Mouse (Mus musculus) kidney, postnatal 0 days (tissue): ENCODE measurements around the gene Hypk. TPM values are rescaled to one million over a fixed set of nuclear protein-coding genes. Genes with fewer than 3 reads are reported as not detected.

Experiments
- ATAC-seq: fragments of 200-750 bp; cut with Nextera tagmentation; replicated peaks from 2 replicates; pipeline ENCODE4 v1.8.0; 2017; ENCODE audit warnings: low read depth, moderate number of reproducible peaks, moderate TSS enrichment, moderate library complexity; ENCODE audit not compliant: low FRiP score
- DNase-seq: peaks from one replicate; pipeline ENCODE4 v3.0.0-alpha.2; 2016; ENCODE audit warnings: low spot score
- H3K27ac ChIP-seq: fragments of 300-500 bp; sonication (generic); 2 replicates; pipeline ENCODE4 v1.5.1; 2014; ENCODE audit warnings: mild to moderate bottlenecking
- H3K27me3 ChIP-seq: fragments of 300-500 bp; sonication (generic); 2 replicates; pipeline ENCODE4 v1.6.1; 2014; ENCODE audit warnings: low read length, mixed read lengths; ENCODE audit not compliant: insufficient read depth
- H3K36me3 ChIP-seq: fragments of 300-500 bp; sonication (generic); 2 replicates; pipeline ENCODE4 v1.6.1; 2014; ENCODE audit warnings: low read length, mixed read lengths; ENCODE audit not compliant: insufficient read depth
- H3K4me1 ChIP-seq: fragments of 300-500 bp; sonication (generic); replicated peaks from 2 replicates; pipeline ENCODE4 v1.6.1; 2014; ENCODE audit warnings: antibody characterized with exemption, low read length, mixed read lengths; ENCODE audit not compliant: insufficient read depth
- H3K4me2 ChIP-seq: fragments of 300-500 bp; sonication (generic); 2 replicates; pipeline ENCODE4 v1.6.1; 2014; ENCODE audit warnings: mild to moderate bottlenecking, low read length, moderate library complexity, mixed read lengths
- H3K4me3 ChIP-seq: fragments of 300-500 bp; sonication (generic); replicated peaks from 2 replicates; pipeline ENCODE4 v1.5.1; 2014; ENCODE audit warnings: low read depth, low read length
- H3K9ac ChIP-seq: fragments of 300-500 bp; sonication (generic); 2 replicates; pipeline ENCODE4 v1.6.1; 2014; ENCODE audit warnings: low read depth, low read length
- H3K9me3 ChIP-seq: fragments of 300-500 bp; sonication (generic); replicated peaks from 2 replicates; pipeline ENCODE4 v1.6.1; 2016; ENCODE audit warnings: low read length, inconsistent platforms, mixed read lengths
- CTCF ChIP-seq: IDR thresholded peaks from 2 replicates; pipeline ENCODE4 v1.5.1; 2016; ENCODE audit warnings: antibody characterized with exemption, low read depth, mild to moderate bottlenecking, moderate library complexity
- WGBS: fragments of 180-500 bp; shearing (Covaris S2); extraction: QIAGEN DNeasy Blood & Tissue Kit; methylation state at CpG from one replicate; pipeline ENCODE4 v1.1.7; 2014; 5-methylcytosine and 5-hydroxymethylcytosine counted together
- polyA plus RNA-seq: library from polyadenylated mRNA; unstranded; fragments of >200 nt; fragmentation: Nextera tagmentation; extraction: Ambion mirVana; gene quantifications from 2 replicates; pipeline ENCODE4 v1.2.1, GENCODE M21; 2015

Gene Hypk
- polyA plus RNA-seq, 1 experiment from 2014 or later = 123 TPM

GRCm38 (mm10) chr2:121439746-121440145 is 13.3 kb upstream of the Hypk start:
- no peak overlapping the region for H3K4me2 ChIP-seq
- H3K27ac ChIP-seq = no peak overlapping the region
- peaks cover 27% of the 10 kb centered on the region; the same call in 1 of the 2 replicates for H3K36me3 ChIP-seq
- 67% methylated on average over 4 of the region's 4 CpGs for WGBS
- H3K27me3 ChIP-seq = no peaks in the 10 kb centered on the region
- TF ChIP-seq CTCF = no peak
- H3K4me3 ChIP-seq = no peak overlapping the region
- H3K9me3 ChIP-seq = no peaks in the 10 kb centered on the region
- DNase-seq (no peak), ATAC-seq (peak; percentile 58; the same call in 1 of the 2 replicates)
- peaks cover 13% of the 10 kb centered on the region for H3K4me1 ChIP-seq
- H3K9ac ChIP-seq = no peak overlapping the region

GRCm38 (mm10) chr2:121440834-121441605 is 12.1 kb upstream of the Hypk start:
- Histone ChIP-seq H3K9me3 (no peaks in the 10 kb centered on the region), H3K4me3 (no peak overlapping the region), H3K27ac (no peak overlapping the region), H3K4me1 (peaks cover 13% of the 10 kb centered on the region), H3K9ac (no peak overlapping the region), H3K36me3 (peaks cover 19% of the 10 kb centered on the region; the same call in 1 of the 2 replicates), H3K27me3 (no peaks in the 10 kb centered on the region), H3K4me2 (no peak overlapping the region)
- 60% methylated on average over 5 of the region's 5 CpGs for WGBS
- ATAC-seq (no peak), DNase-seq (no peak)
- no peak for TF ChIP-seq CTCF

- H3K4me3 ChIP-seq = peak overlapping the region; percentile 41
- H3K4me2 ChIP-seq = peak overlapping the region; percentile 97
- ATAC-seq (0 out of 2 replicates have a peak, but pooled peaks have one; percentile 21), DNase-seq (no peak)
- no peaks in the 10 kb centered on the region for H3K9me3 ChIP-seq
- no peaks in the 10 kb centered on the region for H3K27me3 ChIP-seq
- peaks cover 13% of the 10 kb centered on the region for H3K4me1 ChIP-seq
- WGBS = 8% methylated on average over 11 of the region's 11 CpGs
- H3K9ac ChIP-seq = peak overlapping the region; percentile 62
- no peak for TF ChIP-seq CTCF
- peaks cover 19% of the 10 kb centered on the region; the same call in 1 of the 2 replicates for H3K36me3 ChIP-seq
- 0 out of 2 replicates have a peak overlapping the region, but pooled peaks have one; percentile 31 for H3K27ac ChIP-seq
Observed at GRCm38 (mm10) chr2:121441800-121442199, 11.3 kb upstream of the Hypk start.

- peak overlapping the region; percentile 62 for H3K9ac ChIP-seq
- H3K4me2 ChIP-seq = peak overlapping the region; percentile 97
- WGBS = under 1% methylated on average over 29 of the region's 30 CpGs
- ATAC-seq = peak; percentile 79
- H3K9me3 ChIP-seq = no peaks in the 10 kb centered on the region
- 0 out of 2 replicates have a peak overlapping the region, but pooled peaks have one; percentile 31 for H3K27ac ChIP-seq
- H3K4me3 ChIP-seq = peak overlapping the region; percentile 41
- H3K27me3 ChIP-seq = no peaks in the 10 kb centered on the region
- peaks cover 13% of the 10 kb centered on the region for H3K4me1 ChIP-seq
- no peak for TF ChIP-seq CTCF
- H3K36me3 ChIP-seq = peaks cover 14% of the 10 kb centered on the region; the same call in 1 of the 2 replicates
- DNase-seq = peak; percentile 56
Observed at GRCm38 (mm10) chr2:121442259-121443067, 10.6 kb upstream of the Hypk start.

- no peak for TF ChIP-seq CTCF
- ATAC-seq (no peak), DNase-seq (no peak)
- H3K36me3 ChIP-seq = peaks cover 10% of the 10 kb centered on the region; the same call in 1 of the 2 replicates
- H3K27me3 ChIP-seq = no peaks in the 10 kb centered on the region
- H3K9me3 ChIP-seq = no peaks in the 10 kb centered on the region
- H3K9ac ChIP-seq = peak overlapping the region; percentile 62
- peak overlapping the region; percentile 41 for H3K4me3 ChIP-seq
- H3K27ac ChIP-seq = no peak overlapping the region
- WGBS = 3% methylated on average over 8 of the region's 8 CpGs
- peaks cover 16% of the 10 kb centered on the region for H3K4me1 ChIP-seq
- H3K4me2 ChIP-seq = peak overlapping the region; percentile 97
Observed at GRCm38 (mm10) chr2:121443068-121443349, 10.1 kb upstream of the Hypk start.

GRCm38 (mm10) chr2:121444178-121444577 is 8.9 kb upstream of the Hypk start, which contains the start of gene Ell3:
Gene Ell3, minus strand, starts transcription at chr2:121444278.
- Histone ChIP-seq H3K27ac (no peak within 1 kb of the TSS), H3K9me3 (no peaks in the 10 kb centered on the region), H3K9ac (peak within 1 kb of the TSS; percentile 62), H3K36me3 (peaks cover 3% of the 10 kb centered on the region; the same call in 1 of the 2 replicates), H3K4me1 (peaks cover 18% of the 10 kb centered on the region), H3K4me3 (peak within 1 kb of the TSS; percentile 41; the same call in 1 of the 2 replicates), H3K4me2 (peak within 1 kb of the TSS; percentile 97), H3K27me3 (no peaks in the 10 kb centered on the region)
- no peak for DNase-seq
- no peak for TF ChIP-seq CTCF
- no peak for ATAC-seq
- WGBS = 97% methylated on average over 1 of the region's 1 CpGs
